Mouse (Mus musculus) limb, embryonic 14.5 days (tissue): ENCODE measurements around the gene Klk1b1. TPM values are rescaled to one million over a fixed set of nuclear protein-coding genes. Genes with fewer than 3 reads are reported as not detected.
"Not testable (repeated sequence)": the region's sequence is repeated elsewhere in the genome, so short reads cannot be mapped to it uniquely, and the experiment has no call there.

Experiments used
- ATAC-seq: fragments of 200-750 bp; cut with Nextera tagmentation; 2 replicates; pipeline ENCODE4 v1.8.0; 2017; ENCODE audit warnings: low read depth, moderate number of reproducible peaks, moderate TSS enrichment; ENCODE audit not compliant: low FRiP score
- DNase-seq: peaks from one replicate; pipeline ENCODE4 v3.0.0-alpha.2; 2015; ENCODE audit warnings: low spot score
- H3K27ac ChIP-seq: fragments of 300-500 bp; sonication (generic); replicated peaks from 2 replicates; pipeline ENCODE4 v1.5.1; 2014; ENCODE audit warnings: low read depth, mild to moderate bottlenecking, low read length, moderate library complexity, mixed read lengths
- H3K27me3 ChIP-seq: fragments of 300-500 bp; sonication (generic); 2 replicates; pipeline ENCODE4 v1.6.1; 2014; ENCODE audit warnings: low read length, mixed read lengths; ENCODE audit not compliant: control insufficient read depth, insufficient read depth
- H3K36me3 ChIP-seq: fragments of 300-500 bp; sonication (generic); 2 replicates; pipeline ENCODE4 v1.6.1; 2014; ENCODE audit warnings: mild to moderate bottlenecking, low read length, moderate library complexity, mixed read lengths; ENCODE audit not compliant: control insufficient read depth, insufficient read depth
- H3K4me1 ChIP-seq: fragments of 300-500 bp; sonication (generic); 2 replicates; pipeline ENCODE4 v1.6.1; 2014; ENCODE audit warnings: antibody characterized with exemption, low read length, mixed read lengths; ENCODE audit not compliant: control insufficient read depth, insufficient read depth
- H3K4me2 ChIP-seq: fragments of 300-500 bp; sonication (generic); replicated peaks from 2 replicates; pipeline ENCODE4 v1.6.1; 2014; ENCODE audit warnings: low read depth, mild to moderate bottlenecking, low read length, moderate library complexity; ENCODE audit not compliant: severe bottlenecking
- H3K4me3 ChIP-seq: fragments of 300-500 bp; sonication (generic); replicated peaks from 2 replicates; pipeline ENCODE4 v1.5.1; 2014; ENCODE audit warnings: low read length
- H3K9ac ChIP-seq: fragments of 300-500 bp; sonication (generic); 2 replicates; pipeline ENCODE4 v1.6.1; 2014; ENCODE audit warnings: mild to moderate bottlenecking, low read depth, low read length, moderate library complexity; ENCODE audit not compliant: severe bottlenecking
- H3K9me3 ChIP-seq: fragments of 300-500 bp; sonication (generic); 2 replicates; pipeline ENCODE4 v1.6.1; 2016; ENCODE audit warnings: low read length; ENCODE audit not compliant: control insufficient read depth
- POLR2A ChIP-seq: fragments of 200-500 bp; IDR thresholded peaks from 2 replicates; pipeline ENCODE4 v1.8.0; 2012; ENCODE audit warnings: inconsistent platforms, mild to moderate bottlenecking, moderate library complexity, borderline replicate concordance; ENCODE audit not compliant: insufficient read depth, insufficient read length; ENCODE audit errors: extremely low read depth
- WGBS: fragments of 180-500 bp; shearing (Covaris S2); extraction: QIAGEN DNeasy Blood & Tissue Kit; methylation state at CpG from one replicate; pipeline ENCODE4 v1.1.7; 2014; 5-methylcytosine and 5-hydroxymethylcytosine counted together
- polyA plus RNA-seq, 2 experiments: library from polyadenylated mRNA; depleted of rRNA in 1 of 2; stranded (reverse) in 1 of 2; unstranded in 1 of 2; fragments of >200 nt; fragmentation: Nextera tagmentation in 1 of 2; extraction: Ambion mirVana in 1 of 2; gene quantifications; 2 replicates each; pipeline versions ENCODE4 v1.2.1 to v1.2.3; 2012 to 2014

The Klk1b1 gene
- polyA plus RNA-seq, 2 experiments, result not detected

GRCm38 (mm10) chr7:43967058-43967457, 507 bp downstream of the Klk1b1 start:
- Histone ChIP-seq H3K27ac (no peak overlapping the region), H3K9me3 (no peaks in the 10 kb centered on the region), H3K9ac (no peak overlapping the region), H3K4me2 (no peak overlapping the region), H3K27me3 (no peaks in the 10 kb centered on the region), H3K4me3 (no peak overlapping the region), H3K36me3 (no peaks in the 10 kb centered on the region), H3K4me1 (no peaks in the 10 kb centered on the region)
- no peak for TF ChIP-seq POLR2A
- ATAC-seq, result no peak
- 75% methylated on average over 3 of the region's 3 CpGs for WGBS
- DNase-seq, result no peak

GRCm38 (mm10) chr7:43967612-43968011, 1.1 kb downstream of the Klk1b1 start:
- Histone ChIP-seq H3K9ac (no peak overlapping the region), H3K4me2 (no peak overlapping the region), H3K4me3 (no peak overlapping the region), H3K27ac (no peak overlapping the region), H3K27me3 (no peaks in the 10 kb centered on the region), H3K4me1 (no peaks in the 10 kb centered on the region), H3K9me3 (no peaks in the 10 kb centered on the region), H3K36me3 (no peaks in the 10 kb centered on the region)
- 88% methylated on average over 2 of the region's 2 CpGs for WGBS
- TF ChIP-seq POLR2A, result no peak
- ATAC-seq (no peak), DNase-seq (no peak)

GRCm38 (mm10) chr7:43975761-43976160, 9.2 kb downstream of the Klk1b1 start, which contains the start of gene Klk1b9:
Gene Klk1b9 (plus strand): TSS chr7:43976061.
- not testable (repeated sequence) for H3K4me1 ChIP-seq, H3K36me3 ChIP-seq, H3K4me2 ChIP-seq, H3K27me3 ChIP-seq, H3K27ac ChIP-seq, H3K4me3 ChIP-seq, ATAC-seq, DNase-seq, H3K9me3 ChIP-seq, H3K9ac ChIP-seq
- 68% methylated on average over 1 of the region's 1 CpGs for WGBS

GRCm38 (mm10) chr7:43985657-43986056, 19.1 kb downstream of the Klk1b1 start:
- Histone ChIP-seq H3K4me3 (no peak overlapping the region), H3K9ac (no peak overlapping the region), H3K36me3 (no peaks in the 10 kb centered on the region), H3K4me2 (no peak overlapping the region), H3K4me1 (no peaks in the 10 kb centered on the region), H3K9me3 (no peaks in the 10 kb centered on the region), H3K27ac (no peak overlapping the region), H3K27me3 (no peaks in the 10 kb centered on the region)
- TF ChIP-seq POLR2A, result no peak
- no peak for DNase-seq
- no peak for ATAC-seq

- not testable (repeated sequence) for H3K36me3 ChIP-seq, H3K27me3 ChIP-seq, H3K4me1 ChIP-seq, H3K9me3 ChIP-seq, H3K4me2 ChIP-seq, H3K27ac ChIP-seq, H3K4me3 ChIP-seq, DNase-seq, H3K9ac ChIP-seq, ATAC-seq
- WGBS, result 56% methylated on average over 1 of the region's 1 CpGs
Observed at GRCm38 (mm10) chr7:43994821-43995220, 28.3 kb downstream of the Klk1b1 start.

- 65% methylated on average over 4 of the region's 4 CpGs for WGBS
- not testable (repeated sequence) for H3K27me3 ChIP-seq, ATAC-seq, DNase-seq, H3K4me3 ChIP-seq, H3K4me1 ChIP-seq, H3K27ac ChIP-seq, H3K36me3 ChIP-seq, H3K9me3 ChIP-seq, H3K9ac ChIP-seq, H3K4me2 ChIP-seq
Observed at GRCm38 (mm10) chr7:43995577-43995976, 29.0 kb downstream of the Klk1b1 start, which contains the start of gene Klk1b11. Gene Klk1b11 (plus strand): TSS chr7:43995877.
